Mouse (Mus musculus) cortical plate, adult 2 months (tissue): Measurements from ENCODE around the gene Stam.

Experiments used
- CTCF ChIP-seq: fragments of 200-500 bp; IDR thresholded peaks from 2 replicates; pipeline ENCODE4 v1.5.1; 2011; ENCODE audit warnings: mild to moderate bottlenecking, control low read depth, low read length; ENCODE audit not compliant: insufficient read depth; ENCODE audit errors: extremely low read depth
- POLR2A ChIP-seq: fragments of 200-500 bp; IDR thresholded peaks from 2 replicates; pipeline ENCODE4 v1.6.1; 2011; ENCODE audit warnings: mild to moderate bottlenecking, low read length, control low read depth; ENCODE audit not compliant: insufficient read depth; ENCODE audit errors: extremely low read depth

GRCm38 (mm10) chr2:14190684-14191083 lies 116.8 kb downstream of the Stam start:
- no peak for TF ChIP-seq POLR2A
- no peak for TF ChIP-seq CTCF
